Mouse (Mus musculus) MEL (cell line): Measurements from ENCODE around the gene Srbd1. TPM values are rescaled to one million over a fixed set of nuclear protein-coding genes. Genes with fewer than 3 reads are reported as not detected.

Experiments
- DNase-seq: peaks from one replicate; pipeline ENCODE4 v3.0.0; 2011; ENCODE audit warnings: low read depth, low spot score
- H3K27ac ChIP-seq: 2 replicates; pipeline ENCODE4 v1.5.1; 2012; ENCODE audit warnings: low read depth, mild to moderate bottlenecking, control low read depth, low read length, moderate library complexity; ENCODE audit not compliant: control insufficient read depth
- H3K27me3 ChIP-seq, 2 experiments: fragments of 150-350 bp in 1 of 2; sonication (generic) in 1 of 2; 2 replicates each; pipeline ENCODE4 v1.6.1; 2012; ENCODE audit warnings: low read length in 2 of 2, mild to moderate bottlenecking in 2 of 2, improper control_type of control experiment in 1 of 2, moderate library complexity in 1 of 2; ENCODE audit not compliant: insufficient read depth in 2 of 2, control insufficient read depth in 1 of 2
- H3K36me3 ChIP-seq, 2 experiments: 2 replicates each; pipeline ENCODE4 v1.6.1; 2012 to 2014; ENCODE audit warnings: low read length in 2 of 2, improper control_type of control experiment in 1 of 2, inconsistent platforms in 1 of 2, mild to moderate bottlenecking in 1 of 2; ENCODE audit not compliant: insufficient read depth in 2 of 2, control insufficient read depth in 1 of 2
- H3K4me1 ChIP-seq, 2 experiments: fragments of 150-350 bp in 1 of 2; sonication (generic) in 1 of 2; 2 replicates each; pipeline ENCODE4 v1.6.1; 2012; ENCODE audit warnings: low read length in 2 of 2, improper control_type of control experiment in 1 of 2, mild to moderate bottlenecking in 1 of 2; ENCODE audit not compliant: insufficient read depth in 2 of 2, control insufficient read depth in 1 of 2
- H3K4me3 ChIP-seq, 2 experiments: fragments of 150-350 bp in 1 of 2; sonication (generic) in 1 of 2; 2 replicates each; pipeline ENCODE4 v1.5.1; 2012; ENCODE audit warnings: low read depth in 2 of 2, low read length in 2 of 2, mild to moderate bottlenecking in 2 of 2, moderate library complexity in 2 of 2, control low read depth in 1 of 2, improper control_type of control experiment in 1 of 2; ENCODE audit not compliant: control insufficient read depth in 1 of 2, insufficient read depth in 1 of 2
- H3K79me2 ChIP-seq: 2 replicates; pipeline ENCODE4 v1.6.1; 2012; ENCODE audit warnings: mild to moderate bottlenecking, low read length, moderate library complexity; ENCODE audit not compliant: control insufficient read depth, poor library complexity, insufficient read depth
- H3K9ac ChIP-seq: 2 replicates; pipeline ENCODE4 v1.6.1; 2012; ENCODE audit warnings: low read depth, mild to moderate bottlenecking, control low read depth, low read length, moderate library complexity; ENCODE audit not compliant: control insufficient read depth, poor library complexity, severe bottlenecking
- H3K9me3 ChIP-seq: fragments of 150-350 bp; sonication (generic); replicated peaks from 2 replicates; pipeline ENCODE4 v1.6.1; 2012; ENCODE audit warnings: mild to moderate bottlenecking, low read length, improper control_type of control experiment, moderate library complexity; ENCODE audit not compliant: insufficient read depth
- CHD2 ChIP-seq: IDR thresholded peaks from 2 replicates; pipeline ENCODE4 v1.6.1; 2011; ENCODE audit warnings: low read length, improper control_type of control experiment
- CTCF ChIP-seq, 3 experiments: IDR thresholded peaks in 2 of 3; conservative IDR thresholded peaks in 1 of 3; 2 replicates each; pipeline ENCODE4 v1.5.1; 2011 to 2012; ENCODE audit warnings: low read length in 3 of 3, low read depth in 2 of 3, mild to moderate bottlenecking in 2 of 3, improper control_type of control experiment in 1 of 3, inconsistent platforms in 1 of 3, mixed read lengths in 1 of 3, moderate library complexity in 1 of 3; ENCODE audit not compliant: control insufficient read depth in 1 of 3, insufficient read depth in 1 of 3, poor library complexity in 1 of 3, severe bottlenecking in 1 of 3
- EP300 ChIP-seq, 2 experiments: IDR thresholded peaks; 2 replicates each; pipeline ENCODE4 v1.6.1; 2011; ENCODE audit warnings: improper control_type of control experiment in 2 of 2, low read length in 2 of 2, low read depth in 1 of 2, mild to moderate bottlenecking in 1 of 2
- ETS1 ChIP-seq: IDR thresholded peaks from 2 replicates; pipeline ENCODE4 v1.6.1; 2012; ENCODE audit warnings: low read depth, mild to moderate bottlenecking, inconsistent platforms, low read length, improper control_type of control experiment, moderate library complexity
- GABPA ChIP-seq: IDR thresholded peaks from 2 replicates; pipeline ENCODE4 v1.6.1; 2012; ENCODE audit warnings: low read depth, mild to moderate bottlenecking, inconsistent platforms, low read length, improper control_type of control experiment, moderate library complexity
- GATA1 ChIP-seq: IDR thresholded peaks from 2 replicates; pipeline ENCODE4 v1.6.1; 2011; ENCODE audit warnings: low read depth, low read length, improper control_type of control experiment
- HCFC1 ChIP-seq: IDR thresholded peaks from 2 replicates; pipeline ENCODE4 v1.6.1; 2012; ENCODE audit warnings: low read depth, mild to moderate bottlenecking, inconsistent platforms, low read length, improper control_type of control experiment, moderate library complexity
- KAT2A ChIP-seq: conservative IDR thresholded peaks from 2 replicates; pipeline ENCODE4 v1.6.1; 2012; ENCODE audit warnings: low read depth, low read length, improper control_type of control experiment, inconsistent platforms
- MXI1 ChIP-seq: IDR thresholded peaks from 2 replicates; pipeline ENCODE4 v1.6.1; 2011; ENCODE audit warnings: mild to moderate bottlenecking, low read depth, low read length, improper control_type of control experiment
- MYC ChIP-seq: IDR thresholded peaks from 2 replicates; pipeline ENCODE4 v1.6.1; 2011; ENCODE audit warnings: low read depth, mild to moderate bottlenecking, low read length, improper control_type of control experiment, moderate library complexity
- NELFE ChIP-seq: IDR thresholded peaks from 2 replicates; pipeline ENCODE4 v1.6.1; 2011; ENCODE audit warnings: low read depth, low read length, improper control_type of control experiment
- RAD21 ChIP-seq: IDR thresholded peaks from 2 replicates; pipeline ENCODE4 v1.6.1; 2011; ENCODE audit warnings: mild to moderate bottlenecking, low read depth, low read length, improper control_type of control experiment
- RCOR1 ChIP-seq: IDR thresholded peaks from 2 replicates; pipeline ENCODE4 v1.6.1; 2012; ENCODE audit warnings: low read depth, mild to moderate bottlenecking, inconsistent platforms, low read length, improper control_type of control experiment
- SIN3A ChIP-seq: IDR thresholded peaks from 2 replicates; pipeline ENCODE4 v1.6.1; 2012; ENCODE audit warnings: low read length, improper control_type of control experiment, inconsistent platforms
- SMC3 ChIP-seq: IDR thresholded peaks from 2 replicates; pipeline ENCODE4 v1.6.1; 2011; ENCODE audit warnings: low read depth, low read length, improper control_type of control experiment
- TAL1 ChIP-seq: IDR thresholded peaks from 2 replicates; pipeline ENCODE4 v1.6.1; 2012; ENCODE audit warnings: mild to moderate bottlenecking, inconsistent platforms, low read length, moderate library complexity, mixed read lengths
- TBP ChIP-seq: IDR thresholded peaks from 2 replicates; pipeline ENCODE4 v1.8.0; 2011; ENCODE audit warnings: low read depth, low read length, improper control_type of control experiment
- polyA plus RNA-seq, 2 experiments: library from polyadenylated mRNA; stranded (reverse) in 1 of 2; unstranded in 1 of 2; fragments of >175 nt in 1 of 2; fragments of >200 nt in 1 of 2; gene quantifications; 2 replicates each; pipeline versions ENCODE4 v1.2.1 to v1.2.4; 2012; ENCODE audit warnings: low replicate concordance in 2 of 2, low read depth in 1 of 2; ENCODE audit not compliant: insufficient read length in 2 of 2, insufficient read depth in 1 of 2, missing spikeins in 1 of 2
- total RNA-seq: library from RNA; depleted of rRNA; stranded (reverse); fragments of 300-350 nt; gene quantifications from 2 replicates; pipeline ENCODE4 v1.2.3, GENCODE M21; 2012

Gene Srbd1
- total and polyA plus RNA-seq, 3 experiments, result 14.9 to 30.5 TPM; not detected in 1

- no peak overlapping the region for H3K4me3 ChIP-seq
- no peaks in the 10 kb centered on the region for H3K9me3 ChIP-seq
- no peak overlapping the region for H3K9ac ChIP-seq
- no peaks in the 10 kb centered on the region for H3K27me3 ChIP-seq
- no peaks in the 10 kb centered on the region for H3K79me2 ChIP-seq
- peaks cover 6 to 20% of the 10 kb centered on the region in 2 experiments for H3K36me3 ChIP-seq
- H3K4me1 ChIP-seq, result peaks cover 0 to 4% of the 10 kb centered on the region in 2 experiments; a peak in 1 of 4 replicates
- peak; percentile 42 for DNase-seq
- no peak for TF ChIP-seq MXI1
- TF ChIP-seq HCFC1, result no peak
- peak; percentile 11 to 59 (median 37); a peak in 3 of 6 replicates for TF ChIP-seq CTCF (IDR thresholded peaks at IDR 0.05 in 2 of 3, conservative IDR thresholded peaks at IDR 0.05 in 1 of 3; ENCODE audit: control insufficient read depth in 1 of 3, insufficient read depth in 1 of 3, low read depth in 2 of 3, low read length in 3 of 3, poor library complexity in 1 of 3, severe bottlenecking in 1 of 3)
- TF ChIP-seq MYC, result no peak
- TF ChIP-seq SMC3, result peak; percentile 51
- peak; percentile 28 for TF ChIP-seq RAD21
- no peak overlapping the region for H3K27ac ChIP-seq
Observed at GRCm38 (mm10) chr17:86132534-86132933, 12.4 kb downstream of the Srbd1 start.

GRCm38 (mm10) chr17:86128198-86128597, 16.8 kb downstream of the Srbd1 start:
- Histone ChIP-seq H3K27me3 (no peaks in the 10 kb centered on the region), H3K27ac (no peak overlapping the region), H3K9ac (no peak overlapping the region), H3K36me3 (peaks cover 0 to 21% of the 10 kb centered on the region in 2 experiments; a peak in 2 of 4 replicates), H3K79me2 (no peaks in the 10 kb centered on the region), H3K4me1 (no peaks in the 10 kb centered on the region), H3K4me3 (no peak overlapping the region), H3K9me3 (no peaks in the 10 kb centered on the region)
- TF ChIP-seq ETS1 (no peak), CHD2 (no peak), EP300 (IDR thresholded peaks at IDR 0.05; ENCODE audit: low read depth in 1 of 2, low read length in 2 of 2) (no peak), SIN3A (no peak), GATA1 (no peak), KAT2A (no peak), TBP (no peak), GABPA (no peak), RCOR1 (no peak), HCFC1 (no peak), TAL1 (no peak)
- no peak for DNase-seq

GRCm38 (mm10) chr17:86125908-86126307, 19.1 kb downstream of the Srbd1 start:
- no peak overlapping the region for H3K27ac ChIP-seq
- H3K9me3 ChIP-seq, result no peaks in the 10 kb centered on the region
- DNase-seq, result peak; percentile 12
- H3K79me2 ChIP-seq, result no peaks in the 10 kb centered on the region
- H3K36me3 ChIP-seq, result peaks cover 0 to 26% of the 10 kb centered on the region in 2 experiments; a peak in 2 of 4 replicates
- TF ChIP-seq RAD21 (peak; percentile 6; the same call in 1 of the 2 replicates), EP300 (IDR thresholded peaks at IDR 0.05; ENCODE audit: low read depth in 1 of 2, low read length in 2 of 2) (no peak), CTCF (IDR thresholded peaks at IDR 0.05 in 2 of 3, conservative IDR thresholded peaks at IDR 0.05 in 1 of 3; ENCODE audit: control insufficient read depth in 1 of 3, insufficient read depth in 1 of 3, low read depth in 2 of 3, low read length in 3 of 3, poor library complexity in 1 of 3, severe bottlenecking in 1 of 3) (peak in 1 of 3 experiments; percentile 26; a peak in 1 of 6 replicates), NELFE (no peak)
- TF ChIP-seq, all 39 proteins: peak for 2
- Histone ChIP-seq H3K9ac (no peak overlapping the region), H3K4me1 (no peaks in the 10 kb centered on the region), H3K4me3 (no peak overlapping the region), H3K27me3 (no peaks in the 10 kb centered on the region)
